Mouse (Mus musculus): Measurements from ENCODE around the gene Vmn1r86.
"Not testable (repeated sequence)": the region's sequence is repeated elsewhere in the genome, so short reads cannot be mapped to it uniquely, and the experiment has no call there.

The Vmn1r86 gene

DNA sequence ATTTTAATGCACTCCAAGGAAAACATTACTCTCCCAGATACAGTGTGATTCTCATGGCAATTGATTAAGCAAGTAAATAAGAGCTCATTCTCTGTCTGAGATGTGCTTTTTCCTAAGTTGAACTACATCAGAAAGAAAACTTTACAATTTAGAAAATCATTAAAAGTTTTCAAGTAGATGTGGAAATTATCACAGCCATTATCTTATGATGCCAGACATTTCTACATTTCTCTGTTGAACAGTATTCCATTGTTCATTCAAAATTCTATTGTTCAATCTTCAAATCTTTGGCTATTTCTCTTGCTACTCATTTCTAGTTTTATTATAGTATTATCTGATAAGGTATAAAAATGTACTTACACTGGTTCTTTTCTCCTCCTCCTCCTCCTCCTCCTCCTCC, at the start of gene Vmn1r86:
Gene Vmn1r86 (minus strand): TSS at position 101 of the 400 bp plus-strand sequence.
- no peak for DNase-seq

DNA sequence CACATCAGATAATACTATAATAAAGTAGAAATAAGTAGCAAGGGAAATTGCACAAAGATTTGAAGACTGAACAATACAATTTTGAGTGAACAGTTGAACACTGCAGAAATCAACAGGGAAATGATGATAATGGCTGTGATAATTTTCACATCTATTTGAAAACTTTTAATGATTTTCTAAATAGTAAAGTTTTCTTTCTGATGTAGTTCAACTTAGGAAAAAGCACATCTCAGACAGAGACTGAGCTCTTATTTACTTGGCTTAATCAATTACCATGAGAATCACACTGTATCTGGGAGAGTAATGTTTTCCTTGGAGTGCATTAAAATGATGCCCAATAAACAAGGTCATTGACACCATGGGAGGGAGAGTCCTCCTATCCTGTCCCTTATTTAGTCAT, 39.6 kb upstream of the Vmn1r86 start, which contains the start of gene Vmn1r88:
Gene Vmn1r88 (plus strand): TSS at position 301 of the 400 bp plus-strand sequence.
- no peak for DNase-seq

DNA sequence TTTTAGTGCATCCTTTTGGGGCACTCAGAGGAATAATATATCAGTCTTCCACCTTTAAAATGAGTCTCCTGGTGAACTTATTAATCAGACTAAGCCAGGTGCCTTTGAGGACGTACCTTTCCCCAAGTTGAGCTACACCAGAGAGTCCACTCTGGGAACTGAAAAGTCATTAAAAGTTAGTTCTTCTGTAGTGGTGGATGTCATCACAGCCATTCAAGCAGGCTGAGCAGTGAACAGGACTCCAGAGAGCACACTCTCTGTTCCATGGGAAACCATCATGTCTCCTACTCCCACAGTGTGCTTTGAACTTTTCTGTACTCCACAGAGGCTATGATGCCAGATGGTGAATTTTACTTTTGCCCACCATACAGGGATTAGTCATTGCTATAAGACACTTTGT, 20.3 kb upstream of the Vmn1r86 start, which contains the start of gene Vmn1r87:
Gene Vmn1r87 (minus strand): TSS at position 101 of the 400 bp plus-strand sequence.
- DNase-seq, result no peak

DNA sequence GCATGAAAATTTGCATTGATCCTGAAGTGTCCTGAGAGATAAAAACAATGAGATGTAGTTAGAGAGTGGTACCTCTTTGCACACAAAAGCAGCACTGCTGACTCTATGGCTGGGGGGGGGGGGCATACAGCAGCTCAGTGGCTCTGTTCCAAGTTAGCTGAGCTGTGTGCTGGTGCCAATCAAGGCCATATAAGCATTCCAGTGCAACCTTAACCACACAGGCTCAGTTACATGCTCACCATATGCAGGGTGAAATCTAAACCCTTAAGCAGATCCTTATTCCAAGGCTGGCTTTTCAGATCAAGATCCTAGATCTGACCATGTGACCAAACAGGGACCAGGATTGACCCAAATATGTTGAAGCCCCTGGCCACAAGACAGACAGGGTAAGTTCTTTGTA, 17.6 kb upstream of the Vmn1r86 start:
- DNase-seq, result no peak

DNA sequence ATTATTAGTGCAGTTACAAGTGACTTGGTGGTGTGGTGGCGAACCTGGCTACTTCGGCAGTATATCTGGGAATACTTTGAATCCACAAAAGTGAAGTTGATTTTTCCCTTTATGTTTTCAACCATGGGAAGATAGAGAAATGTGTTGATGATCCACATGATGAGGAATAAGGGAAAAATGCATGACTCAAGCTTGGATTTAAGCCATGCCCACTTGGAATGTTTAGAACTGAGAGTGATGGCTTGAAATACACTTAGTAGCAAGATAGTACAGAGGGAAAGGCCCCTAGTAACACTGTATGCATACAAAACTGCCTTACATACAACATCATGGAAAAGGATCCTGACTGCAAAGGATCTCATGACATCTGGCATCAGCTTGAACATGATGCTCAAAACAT, 12.1 kb upstream of the Vmn1r86 start:
- no peak for DNase-seq

DNA sequence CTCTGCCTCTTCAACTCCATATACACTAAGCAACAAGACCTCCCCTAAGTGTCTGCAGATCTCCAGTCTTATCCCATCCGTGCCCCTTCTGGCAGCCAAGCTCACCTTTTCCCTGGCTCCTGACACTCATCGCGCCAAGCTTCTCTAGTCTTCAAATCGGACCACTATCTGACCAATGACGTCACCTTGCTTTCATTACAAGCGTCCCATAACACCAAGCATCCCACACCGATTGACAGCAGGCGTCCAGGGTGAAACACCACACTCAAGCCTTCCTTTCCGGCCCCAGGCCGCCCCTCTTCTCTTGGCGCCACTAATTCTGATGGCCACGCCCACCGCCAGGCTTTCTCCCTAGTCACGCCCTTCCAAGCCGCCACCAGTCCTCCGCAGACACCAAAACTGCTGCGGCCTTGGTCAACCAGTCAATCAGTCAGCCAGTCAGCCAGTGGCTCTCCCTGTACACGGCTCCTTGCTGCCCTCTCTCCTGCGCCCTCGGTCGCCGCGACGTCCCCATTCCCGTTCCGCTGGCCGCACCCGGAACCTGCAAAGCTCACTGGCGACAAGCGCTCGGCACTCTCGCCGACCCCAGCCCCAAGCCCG, 3.9 kb upstream of the Vmn1r86 start:
- DNase-seq, result peak; percentile 6

DNA sequence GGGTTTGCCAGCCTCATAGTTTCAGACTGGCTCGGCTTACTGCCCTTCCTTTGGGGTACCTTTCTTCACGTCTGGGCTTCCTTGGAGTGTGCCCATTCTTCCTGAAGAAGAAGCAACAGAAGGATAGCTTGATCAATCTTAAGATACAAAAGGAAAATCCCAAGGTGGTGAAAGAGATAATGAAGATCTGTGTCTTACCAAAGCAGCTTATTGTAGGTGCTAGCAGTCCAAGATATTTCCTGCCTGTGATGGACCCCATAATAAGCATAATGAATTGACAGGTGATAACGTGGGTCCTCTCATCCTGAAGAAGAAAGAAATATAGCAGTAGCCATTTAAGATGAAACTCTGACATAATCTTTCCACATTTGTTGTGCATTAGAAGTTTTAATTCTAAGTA, 24.6 kb downstream of the Vmn1r86 start, which contains the start of gene Vmn1r85:
Gene Vmn1r85 (minus strand): TSS at position 101 of the 400 bp plus-strand sequence.
- DNase-seq, result no peak

DNA sequence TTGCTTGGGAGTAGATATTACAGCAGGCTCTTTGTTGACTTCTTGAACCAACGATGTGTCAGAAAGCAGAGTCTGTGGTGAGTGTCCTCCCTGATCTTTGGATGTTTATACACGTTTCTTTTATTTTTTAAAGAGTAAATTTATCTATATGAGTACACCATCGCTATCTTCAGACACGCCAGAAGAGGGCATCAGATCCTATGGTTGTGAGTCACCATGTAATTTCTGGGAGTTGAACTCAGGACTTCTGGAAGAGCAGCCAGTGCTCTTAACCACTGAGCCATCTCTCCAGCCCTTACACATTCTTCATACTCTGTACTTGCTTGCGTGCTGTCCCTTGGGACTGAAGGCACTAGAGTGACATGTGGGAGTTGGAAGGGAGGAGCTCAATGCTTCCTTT, 47.4 kb downstream of the Vmn1r86 start:
- no peak for DNase-seq

DNA sequence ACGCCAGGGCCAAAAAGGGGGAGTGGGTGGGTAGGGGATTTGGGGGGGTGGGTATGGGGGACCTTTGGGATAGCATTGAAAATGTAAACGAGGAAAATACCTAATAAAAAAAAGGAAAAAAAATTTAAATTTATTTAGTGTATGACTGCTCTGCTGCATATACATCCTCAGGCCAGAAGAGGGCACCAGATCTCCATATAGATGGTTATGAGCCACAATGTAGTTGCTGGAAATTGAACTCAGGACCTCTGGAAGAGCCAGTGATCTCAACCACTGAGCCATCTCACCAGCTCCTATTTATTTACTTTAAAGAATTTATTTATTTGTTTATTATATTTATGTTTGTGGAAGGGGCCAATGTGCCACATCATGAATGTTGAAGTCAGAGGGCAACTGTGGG, 56.3 kb downstream of the Vmn1r86 start:
- DNase-seq, result not testable (repeated sequence)

DNA sequence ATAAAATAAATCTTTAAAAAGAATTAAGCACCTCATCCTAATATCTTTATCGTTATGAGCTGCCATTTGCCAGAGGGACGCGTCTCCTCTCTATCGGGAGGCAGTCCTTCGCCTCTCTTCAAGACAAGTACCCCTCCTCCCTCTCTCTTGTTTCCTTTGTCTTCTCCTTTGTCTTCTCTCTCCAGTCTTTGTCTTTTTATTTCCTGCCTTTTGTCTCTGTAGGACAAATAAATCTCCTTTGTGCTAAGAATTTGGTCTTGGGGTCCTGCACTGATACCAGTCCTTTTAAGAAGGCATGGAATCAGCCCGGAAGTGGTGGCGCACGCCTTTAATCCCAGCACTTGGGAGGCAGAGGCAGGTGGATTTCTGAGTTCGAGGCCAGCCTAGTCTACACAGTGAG, 60.2 kb downstream of the Vmn1r86 start:
- no peak for DNase-seq

DNA sequence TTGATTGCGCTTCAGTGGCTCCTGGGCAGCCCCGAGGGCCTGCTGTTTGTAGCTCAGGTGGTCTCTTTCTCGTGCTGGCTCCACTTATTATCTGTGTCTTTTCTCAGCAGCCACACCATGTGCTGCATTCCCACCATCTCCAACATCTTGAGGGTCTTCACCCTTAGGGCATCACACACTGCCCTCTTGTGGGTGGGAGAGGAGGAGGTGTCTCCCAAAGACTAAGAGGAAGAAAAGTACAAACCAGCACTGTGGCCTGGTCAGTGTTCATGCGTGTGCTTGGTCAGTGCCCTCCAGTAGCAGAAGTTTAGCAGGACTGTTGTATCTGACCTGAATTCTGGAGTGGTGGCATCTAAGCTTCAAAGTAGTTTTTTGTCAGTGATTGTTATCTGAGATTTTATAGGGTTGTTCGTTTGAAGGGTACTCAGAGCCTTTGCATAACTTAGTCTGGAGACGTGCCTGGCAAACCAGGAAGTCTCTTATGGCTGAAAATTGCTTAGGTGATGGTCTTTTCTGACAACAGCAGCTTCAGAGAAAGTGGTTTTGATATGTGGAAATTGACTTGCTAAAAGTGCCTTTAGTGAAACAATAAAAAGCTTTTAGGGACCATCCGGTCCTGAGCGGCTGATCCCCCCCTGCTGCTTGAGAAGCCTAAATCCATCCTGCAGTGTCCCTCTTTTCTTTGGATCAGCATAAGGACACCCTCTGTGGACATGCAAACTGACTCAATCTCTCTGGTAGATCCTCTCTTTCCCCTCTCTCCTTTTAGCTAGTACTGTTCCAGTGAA, 62.6 kb downstream of the Vmn1r86 start:
- DNase-seq, result no peak

DNA sequence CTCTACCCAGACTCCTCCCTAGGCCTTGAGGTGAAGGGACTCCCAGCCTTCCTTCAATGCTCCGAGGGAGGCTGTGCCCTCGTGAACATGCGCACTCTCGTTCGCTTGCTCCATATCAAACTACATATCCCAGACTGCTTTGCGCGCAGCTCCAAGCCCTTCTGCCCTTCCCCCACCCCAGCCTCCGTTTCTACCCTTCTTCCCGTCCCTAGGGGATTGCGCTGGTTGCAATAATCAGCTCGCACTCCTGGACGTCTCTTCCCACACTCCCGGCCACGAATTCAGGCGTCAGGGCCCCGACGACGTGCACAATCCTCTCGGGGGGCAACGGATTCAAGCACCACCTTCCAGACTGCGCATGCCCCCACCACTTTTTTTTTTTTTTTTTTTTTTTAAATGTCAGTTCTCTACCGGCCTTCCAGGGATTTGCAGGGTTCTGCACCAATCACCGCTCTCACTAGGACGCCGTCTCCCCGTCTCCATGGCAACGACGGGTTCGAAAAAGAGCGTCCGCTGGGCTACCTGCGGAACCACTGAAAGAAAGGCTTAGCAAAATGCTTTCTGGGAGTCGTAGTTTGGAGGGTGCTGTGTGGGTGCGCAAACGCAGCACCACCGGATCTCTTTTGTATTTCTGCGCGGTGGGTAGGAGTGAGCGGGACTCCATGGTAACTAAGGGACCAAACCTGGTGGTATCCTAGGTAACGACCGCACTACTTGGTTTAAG, 65.3 kb downstream of the Vmn1r86 start, which contains the start of gene Mzf1:
Gene Mzf1 (minus strand): TSS at position 478 of the 724 bp plus-strand sequence.
- peak; percentile 94 for DNase-seq

DNA sequence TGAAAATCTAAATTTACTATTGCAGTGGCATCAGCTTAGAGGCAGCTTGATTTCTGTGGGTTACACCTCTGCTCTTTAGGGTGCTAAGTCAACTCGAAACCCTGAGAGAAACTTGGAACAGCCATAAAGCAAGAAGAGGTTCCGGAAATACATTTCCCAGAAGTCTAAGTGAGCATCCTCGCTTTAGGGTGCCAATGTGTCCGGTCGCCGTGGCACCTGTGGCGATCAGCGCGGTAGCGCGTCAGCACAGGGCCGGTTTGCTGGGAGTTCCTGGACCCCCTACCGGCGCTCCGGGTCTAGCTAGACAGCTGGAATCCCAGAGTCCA, 65.8 kb downstream of the Vmn1r86 start:
- DNase-seq, result no peak

DNA sequence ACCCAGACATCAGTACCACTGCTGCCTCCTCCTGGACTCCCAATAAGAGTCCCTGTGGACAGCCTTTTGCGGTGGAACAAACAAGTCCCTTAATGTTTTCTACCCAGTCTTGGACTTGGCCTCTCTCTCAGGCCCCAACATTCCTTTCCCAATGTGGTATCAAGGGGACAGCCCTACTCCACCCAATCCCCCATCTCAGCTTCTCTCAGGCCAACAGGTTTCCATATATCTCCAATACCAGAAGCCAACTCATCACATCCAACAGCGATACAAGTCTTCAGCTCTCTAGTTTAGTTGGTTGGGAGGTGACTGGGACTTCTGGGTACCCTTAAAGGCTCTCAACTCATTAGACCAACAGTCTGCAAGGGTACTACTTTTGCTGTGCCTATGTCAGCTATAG, 66.2 kb downstream of the Vmn1r86 start:
- peak; percentile 25 for DNase-seq

DNA sequence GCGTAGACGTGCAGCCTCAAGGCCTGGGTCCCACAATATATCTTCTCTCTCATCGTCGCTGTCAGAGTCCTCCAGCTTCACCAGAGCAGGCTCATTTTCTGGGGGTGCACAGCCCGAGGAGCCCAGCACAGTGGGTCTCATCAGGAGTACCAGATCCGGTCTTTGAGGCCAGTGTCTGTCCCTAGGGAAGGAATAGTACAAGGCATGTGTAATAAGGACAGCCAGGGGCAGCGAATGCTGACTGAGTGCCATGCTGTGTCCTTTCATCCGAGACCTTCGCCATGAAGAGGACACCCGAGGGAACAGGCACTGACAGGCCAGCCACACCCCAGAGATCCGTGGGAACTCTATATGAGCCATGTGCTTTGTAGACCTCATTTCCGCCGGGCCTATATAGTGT, 66.7 kb downstream of the Vmn1r86 start:
- DNase-seq, result peak; percentile 34
